Mouse (Mus musculus): ENCODE measurements around the gene Als2cr12. TPM values are rescaled to one million over a fixed set of nuclear protein-coding genes. Genes with fewer than 3 reads are reported as not detected.
"Not testable (repeated sequence)": the region's sequence is repeated elsewhere in the genome, so short reads cannot be mapped to it uniquely, and the experiment has no call there.

The Als2cr12 gene
- polyA plus RNA-seq, 1 experiment from 2014 or later = 0.24 TPM

DNA sequence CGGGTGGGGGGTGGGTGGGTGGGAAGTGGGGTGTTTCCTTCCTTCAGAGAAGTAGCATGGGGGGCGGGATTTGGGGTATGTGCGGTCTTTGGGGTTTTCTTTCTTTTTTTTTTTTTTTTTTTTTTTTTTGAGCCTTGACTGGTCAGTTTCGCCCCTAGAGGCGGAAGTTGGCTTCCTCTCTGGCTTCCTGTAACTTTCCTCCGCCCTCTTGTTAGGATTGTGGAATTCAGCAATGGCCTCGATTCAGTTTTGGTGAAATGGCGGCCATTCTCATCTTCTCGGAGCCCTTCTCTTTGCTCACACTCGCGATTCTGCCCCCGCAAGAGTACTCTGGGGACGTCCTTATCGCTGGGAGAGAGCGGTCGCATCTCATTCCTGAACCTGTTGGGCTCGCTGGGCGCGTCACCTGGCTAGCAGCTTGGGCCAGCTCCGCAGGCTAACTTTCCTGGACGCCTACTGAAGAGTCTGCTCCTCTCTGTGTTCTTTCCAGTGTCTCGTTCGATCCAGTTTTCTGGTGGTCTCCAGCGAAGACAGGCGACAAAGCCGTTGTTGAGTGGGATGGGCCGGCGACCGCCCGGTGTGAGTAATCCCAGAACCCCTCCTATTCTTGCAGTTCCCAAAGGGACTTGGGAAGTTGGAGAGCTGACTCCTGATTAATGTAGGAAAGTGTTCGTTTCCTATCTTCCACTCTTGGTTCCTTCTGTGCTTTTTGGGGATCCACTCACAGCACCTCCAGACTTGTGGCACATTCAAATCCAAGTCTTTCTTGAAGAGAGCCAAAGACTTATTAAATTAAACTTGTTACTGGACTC is 17.5 kb upstream of the Als2cr12 start:
- POLR2A ChIA-PET = interaction anchor here (1.7 to 2.0 kb wide), 2 partner anchors 12 to 34 kb away, joined by 4 read pairs; no protein-coding TSS in a partner anchor
- DNase-seq (ENCODE audit: low read depth, low spot score) (no peak), ATAC-seq (no peak)
- H3K27me3 ChIP-seq = no peaks in the 10 kb centered on the region
- CTCF ChIA-PET = interaction anchor here (1.6 to 2.1 kb wide), 2 partner anchors 27 to 34 kb away, joined by 4 to 11 read pairs; no protein-coding TSS in a partner anchor
- in situ Hi-C loops (cut with MboI; ENCODE audit: low pct_unique_long_range_greater_than_20kb) = loop anchor here (5.0 kb wide), 1 partner anchor 34 kb away; no protein-coding TSS in a partner anchor
- TF ChIP-seq CTCF (IDR thresholded peaks at IDR 0.05) = no peak

DNA sequence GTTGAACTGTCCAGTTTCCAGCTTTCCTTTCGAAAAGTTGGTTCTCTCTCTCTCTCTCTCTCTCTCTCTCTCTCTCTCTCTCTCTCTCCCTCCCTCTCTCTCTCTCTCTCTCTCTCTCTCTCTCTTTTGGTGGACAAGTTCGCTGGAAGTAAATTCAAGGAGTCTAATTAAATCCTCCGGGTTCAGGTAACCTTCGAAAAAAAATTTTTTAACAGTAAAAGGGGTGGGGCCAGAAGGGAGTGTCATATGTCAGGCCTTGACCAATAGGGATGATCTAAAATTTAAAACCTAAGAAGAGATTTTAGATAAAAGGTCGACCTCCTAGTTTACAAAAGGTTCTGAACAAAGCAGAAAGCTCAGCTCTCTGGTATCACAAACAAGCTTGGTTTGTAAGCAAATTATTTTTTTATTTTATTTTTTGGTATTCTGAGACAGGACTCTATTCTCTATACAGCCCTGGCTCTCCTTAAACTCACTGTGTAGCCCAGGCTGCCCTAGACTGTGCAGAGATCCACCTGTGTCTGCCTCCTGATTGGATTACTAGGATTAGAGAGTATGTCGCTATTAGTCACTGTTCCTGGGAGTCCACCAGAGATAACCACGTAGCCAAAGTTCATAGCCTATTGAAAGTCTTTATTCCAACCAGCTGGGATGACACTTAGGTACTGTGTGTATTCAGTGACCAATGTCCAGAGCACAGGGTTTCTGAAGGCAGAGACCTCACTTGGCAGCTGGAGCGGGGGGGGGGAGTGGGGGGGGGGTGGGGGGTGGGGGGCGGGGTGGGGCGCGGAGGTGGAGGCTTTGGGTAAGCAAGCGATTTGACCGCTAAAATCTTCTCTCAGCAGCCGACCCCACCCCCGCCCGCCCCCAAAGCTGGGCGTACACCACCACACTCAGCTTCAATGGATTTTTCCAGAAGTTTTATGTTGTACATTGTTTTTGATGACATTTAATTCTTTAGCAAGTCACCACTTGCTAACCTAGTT is 16.6 kb upstream of the Als2cr12 start:
- no peaks in the 10 kb centered on the region for H3K27me3 ChIP-seq
- in situ Hi-C loops (cut with MboI; ENCODE audit: low pct_unique_long_range_greater_than_20kb) = loop anchor here (5.0 kb wide), 1 partner anchor 35 kb away; no protein-coding TSS in a partner anchor
- peak; percentile 7 for TF ChIP-seq CTCF (IDR thresholded peaks at IDR 0.05)
- ATAC-seq = peak; percentile 65
- ChIA-PET CTCF (interaction anchor here (0.9 to 2.1 kb wide), 4 partner anchors 19 to 35 kb away, joined by 3 to 11 read pairs (median 4); no protein-coding TSS in a partner anchor), POLR2A (interaction anchor here (0.8 to 2.0 kb wide), 3 partner anchors 13 to 72 kb away, joined by 4 read pairs; no protein-coding TSS in a partner anchor)
- peak; percentile 63 for DNase-seq (ENCODE audit: low read depth, low spot score)

DNA sequence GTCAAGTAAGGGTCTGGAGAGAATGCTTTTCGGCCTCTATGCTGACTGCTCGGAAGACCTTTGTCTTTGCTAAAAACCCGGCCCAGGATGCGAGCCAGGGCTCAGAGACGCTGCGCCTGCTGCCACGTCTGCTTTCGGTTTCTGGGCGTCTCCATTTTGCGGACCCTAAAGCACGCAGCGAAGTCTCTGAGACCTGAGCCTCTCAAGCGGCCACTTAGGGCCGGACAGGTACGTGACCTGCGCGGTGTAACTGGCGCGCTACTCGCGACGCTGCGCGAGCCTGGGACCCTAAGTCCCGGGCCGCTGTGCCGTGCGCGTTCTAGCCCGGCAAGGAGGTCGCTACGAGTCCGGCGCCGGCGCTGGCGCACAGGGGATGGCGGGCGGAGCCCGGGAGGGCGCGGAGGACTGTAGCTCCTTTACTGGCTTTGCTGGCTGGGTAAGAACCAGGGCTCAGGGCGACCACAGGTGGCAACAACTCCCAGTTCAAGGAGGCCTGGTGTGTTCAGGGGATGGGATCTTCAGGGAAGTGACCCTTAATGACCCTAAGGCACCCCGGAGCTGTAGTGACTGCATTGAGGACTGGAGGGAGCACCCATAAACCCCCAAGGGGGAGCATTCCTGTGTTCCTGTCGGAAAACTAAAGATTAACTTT is 15.7 kb upstream of the Als2cr12 start, which contains the start of gene Cflar:
TSS of gene Cflar (plus strand) at position 144 of the 652 bp plus-strand sequence.
- no peaks in the 10 kb centered on the region for H3K27me3 ChIP-seq
- DNase-seq (ENCODE audit: low read depth, low spot score) = peak; percentile 58
- no peak for TF ChIP-seq CTCF (IDR thresholded peaks at IDR 0.05)
- ATAC-seq = peak; percentile 52
- POLR2A ChIA-PET = interaction anchor here (0.7 to 1.0 kb wide), 2 partner anchors 17 to 59 kb away, joined by 3 to 4 read pairs; no protein-coding TSS in a partner anchor
- CTCF ChIA-PET = interaction anchor here (0.9 to 1.6 kb wide), 3 partner anchors 19 to 36 kb away, joined by 3 to 4 read pairs (median 4); no protein-coding TSS in a partner anchor
- in situ Hi-C loops (cut with MboI; ENCODE audit: low pct_unique_long_range_greater_than_20kb) = loop anchor here (5.0 kb wide), 1 partner anchor 36 kb away; no protein-coding TSS in a partner anchor

DNA sequence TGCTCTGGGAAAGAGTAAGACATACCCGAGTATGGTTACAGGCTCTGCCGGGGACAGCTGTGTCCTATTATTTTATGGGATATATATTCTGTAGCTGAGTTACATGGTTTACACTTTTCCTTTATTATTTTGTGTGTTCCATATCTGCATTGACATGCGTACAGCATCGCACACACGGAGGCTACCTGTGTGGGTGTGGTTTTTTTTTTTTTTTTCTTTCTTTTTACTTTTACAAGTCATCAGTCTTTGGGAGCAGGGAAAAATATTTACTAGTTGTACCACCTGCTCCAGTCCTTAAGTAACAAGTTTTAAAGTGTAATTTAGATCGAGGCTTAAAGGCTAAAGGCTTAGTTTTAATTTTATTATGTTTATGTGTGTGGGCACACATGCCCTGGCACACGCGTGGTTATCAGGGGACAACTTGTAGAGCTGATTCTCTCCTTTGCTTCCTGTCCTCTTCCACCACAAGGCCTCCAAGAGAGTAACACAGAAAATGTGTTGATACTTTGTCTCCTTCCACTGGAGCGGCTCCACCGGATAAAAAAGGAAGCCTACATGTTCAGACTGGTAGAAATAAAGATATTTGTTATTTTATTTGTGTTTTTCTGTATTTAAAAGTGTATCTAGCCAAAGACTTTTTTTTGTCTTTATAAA is 15.0 kb upstream of the Als2cr12 start:
- in situ Hi-C loops (cut with MboI; ENCODE audit: low pct_unique_long_range_greater_than_20kb) = loop anchor here (5.0 kb wide), 1 partner anchor 36 kb away; no protein-coding TSS in a partner anchor
- CTCF ChIA-PET = interaction anchor here (1.6 kb wide), 1 partner anchor 37 kb away, joined by 4 read pairs; no protein-coding TSS in a partner anchor
- DNase-seq (ENCODE audit: low read depth, low spot score) (no peak), ATAC-seq (no peak)
- no peak for TF ChIP-seq CTCF (IDR thresholded peaks at IDR 0.05)
- POLR2A ChIA-PET = interaction anchor here (0.6 to 1.0 kb wide), 3 partner anchors 16 to 471 kb away, joined by 3 to 4 read pairs (median 3); no protein-coding TSS in a partner anchor
- H3K27me3 ChIP-seq = no peaks in the 10 kb centered on the region

DNA sequence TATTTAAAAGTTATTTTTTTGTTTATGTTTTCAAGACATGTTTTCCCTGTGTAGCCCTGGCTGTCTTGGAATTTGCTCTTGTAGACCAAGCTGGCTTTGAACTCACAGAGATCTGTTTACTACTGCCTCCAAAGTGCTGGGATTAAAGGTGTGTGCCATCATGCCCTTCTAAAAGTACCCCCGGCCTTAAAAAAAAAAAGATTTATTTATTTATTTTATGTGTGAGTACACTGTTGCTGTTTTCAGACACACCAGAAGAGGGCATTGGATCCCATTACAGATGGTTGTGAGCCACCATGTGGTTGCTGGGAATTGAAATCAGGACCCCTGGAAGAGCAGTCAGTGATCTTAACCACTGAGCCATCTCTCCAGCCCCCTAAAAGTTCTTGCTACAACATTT is 14.3 kb upstream of the Als2cr12 start:
- H3K27me3 ChIP-seq; CTCF ChIA-PET; DNase-seq (ENCODE audit: low read depth, low spot score); ATAC-seq: not testable (repeated sequence)
- POLR2A ChIA-PET = interaction anchor here (0.6 kb wide), 1 partner anchor 470 kb away, joined by 3 read pairs; no protein-coding TSS in a partner anchor
- TF ChIP-seq CTCF (IDR thresholded peaks at IDR 0.05) = peak; percentile 42
- in situ Hi-C loops (cut with MboI; ENCODE audit: low pct_unique_long_range_greater_than_20kb) = loop anchor here (5.0 kb wide), 1 partner anchor 37 kb away; no protein-coding TSS in a partner anchor

DNA sequence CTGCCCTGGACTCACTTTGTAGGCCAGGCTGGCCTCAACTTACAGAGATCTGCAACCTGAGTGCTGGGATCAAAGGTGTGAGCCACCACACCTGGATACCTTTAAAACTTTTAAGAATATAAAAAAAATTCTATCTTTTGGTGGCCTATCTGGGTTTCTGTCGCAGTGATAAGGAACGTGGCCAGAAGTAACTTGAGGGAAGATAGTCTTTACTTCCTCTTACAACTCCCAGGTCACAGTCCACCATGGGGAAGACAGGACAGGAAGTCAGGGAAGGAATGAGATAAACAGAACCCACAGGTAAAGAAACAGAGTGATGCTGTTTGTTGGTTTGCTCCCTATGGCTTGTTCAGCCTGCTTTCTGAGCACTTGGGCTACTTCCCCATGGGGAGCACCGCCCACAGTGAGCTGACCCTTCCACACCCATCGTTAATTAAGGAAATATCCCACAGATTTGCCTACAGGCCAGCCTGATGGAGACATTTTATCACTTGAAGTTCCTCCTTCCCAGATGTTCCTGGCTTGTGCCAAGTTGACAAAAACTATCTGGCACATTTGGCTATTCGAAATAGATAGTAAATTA is 4.9 kb upstream of the Als2cr12 start:
- CTCF ChIA-PET; ATAC-seq; in situ Hi-C loops (cut with MboI; ENCODE audit: low pct_unique_long_range_greater_than_20kb): not testable (repeated sequence)

DNA sequence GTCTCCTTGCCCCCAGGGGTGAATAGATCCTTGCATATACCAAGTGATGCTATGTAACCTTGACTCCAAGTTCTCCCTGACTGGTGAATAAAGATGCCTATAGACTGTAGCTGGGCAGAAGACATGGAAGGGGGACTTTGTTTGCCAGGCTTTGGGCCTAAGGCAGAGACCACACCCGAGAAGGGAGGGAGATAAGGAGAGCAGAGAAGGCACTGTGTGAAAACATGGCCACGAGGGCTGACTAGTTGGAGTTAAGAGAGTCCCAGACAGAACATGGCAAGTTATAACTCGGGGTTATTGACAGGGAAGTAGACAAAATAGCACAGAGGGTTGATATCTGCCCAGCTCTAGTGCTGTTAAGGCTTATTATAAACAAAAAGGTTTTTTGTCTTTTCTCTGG is 4.2 kb upstream of the Als2cr12 start:
- ATAC-seq (no peak), DNase-seq (ENCODE audit: low read depth, low spot score) (no peak)
- no peak for TF ChIP-seq CTCF (IDR thresholded peaks at IDR 0.05)
- POLR2A ChIA-PET = no interaction called here
- in situ Hi-C loops (cut with MboI; ENCODE audit: low pct_unique_long_range_greater_than_20kb) = no loop called here
- CTCF ChIA-PET = no interaction called here
- H3K27me3 ChIP-seq = no peaks in the 10 kb centered on the region

More for the DNA sequence above, 4.9 kb upstream of the Als2cr12 start:
- DNase-seq (ENCODE audit: low read depth, low spot score); H3K27me3 ChIP-seq; POLR2A ChIA-PET: not testable (repeated sequence)

DNA sequence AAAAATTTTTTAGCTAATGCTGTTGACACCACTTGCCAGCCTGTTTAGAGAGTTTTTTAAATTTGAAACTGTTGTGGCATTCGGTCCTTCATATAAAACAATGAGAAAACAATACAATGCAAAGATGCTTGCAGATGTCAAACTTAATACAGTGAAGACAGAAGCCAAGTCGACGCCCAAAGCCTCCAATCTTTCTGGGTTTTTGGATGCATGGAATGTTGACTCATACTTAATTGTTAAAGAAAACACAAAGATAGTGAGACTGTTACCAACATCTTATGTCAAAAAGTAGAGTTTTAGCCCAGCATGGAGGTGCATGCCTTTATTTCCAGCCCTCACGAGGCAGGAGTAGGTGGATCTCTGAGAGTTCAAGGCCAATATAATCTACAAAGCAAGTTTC is 3.0 kb upstream of the Als2cr12 start:
- ATAC-seq (no peak), DNase-seq (ENCODE audit: low read depth, low spot score) (no peak)
- CTCF ChIA-PET = no interaction called here
- in situ Hi-C loops (cut with MboI; ENCODE audit: low pct_unique_long_range_greater_than_20kb) = no loop called here
- POLR2A ChIA-PET = no interaction called here
- no peak for TF ChIP-seq CTCF (IDR thresholded peaks at IDR 0.05)
- H3K27me3 ChIP-seq = no peaks in the 10 kb centered on the region

DNA sequence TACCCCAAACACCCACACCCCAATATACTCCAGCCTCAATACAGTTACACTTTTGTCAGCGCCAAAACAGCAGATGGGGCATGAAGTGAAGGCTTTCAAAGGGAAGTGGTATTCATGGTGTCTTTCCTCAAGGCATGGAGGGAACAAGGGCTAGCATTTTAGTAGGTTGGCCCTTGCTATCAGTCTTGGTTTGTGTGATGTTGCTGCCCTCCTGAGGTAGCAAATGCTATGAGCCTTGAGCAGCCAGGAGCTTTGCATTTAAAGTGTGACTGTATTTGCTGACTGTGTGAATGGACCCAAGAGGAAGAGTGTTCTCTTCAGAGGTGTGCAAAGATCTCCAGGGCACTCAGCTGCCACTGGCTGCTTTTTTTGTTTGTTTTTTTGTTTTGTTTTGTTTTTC is 1.8 kb upstream of the Als2cr12 start:
- CTCF ChIA-PET = interaction anchor here (1.0 kb wide), 1 partner anchor 143 kb away, joined by 3 read pairs; no protein-coding TSS in a partner anchor
- ATAC-seq = peak; percentile 94
- H3K27me3 ChIP-seq; DNase-seq (ENCODE audit: low read depth, low spot score); in situ Hi-C loops (cut with MboI; ENCODE audit: low pct_unique_long_range_greater_than_20kb); POLR2A ChIA-PET: not testable (repeated sequence)
- peak; percentile 73 for TF ChIP-seq CTCF (IDR thresholded peaks at IDR 0.05)
